Mouse (Mus musculus): ENCODE measurements around the gene Kcnip1. TPM values are rescaled to one million over a fixed set of nuclear protein-coding genes. Genes with fewer than 3 reads are reported as not detected.
A peak's percentile ranks its signal among the peaks of the same experiment; 100 is the strongest.

Kcnip1 gene
- polyA plus RNA-seq, 1 experiment from 2014 or later, result 0.27 TPM

DNA sequence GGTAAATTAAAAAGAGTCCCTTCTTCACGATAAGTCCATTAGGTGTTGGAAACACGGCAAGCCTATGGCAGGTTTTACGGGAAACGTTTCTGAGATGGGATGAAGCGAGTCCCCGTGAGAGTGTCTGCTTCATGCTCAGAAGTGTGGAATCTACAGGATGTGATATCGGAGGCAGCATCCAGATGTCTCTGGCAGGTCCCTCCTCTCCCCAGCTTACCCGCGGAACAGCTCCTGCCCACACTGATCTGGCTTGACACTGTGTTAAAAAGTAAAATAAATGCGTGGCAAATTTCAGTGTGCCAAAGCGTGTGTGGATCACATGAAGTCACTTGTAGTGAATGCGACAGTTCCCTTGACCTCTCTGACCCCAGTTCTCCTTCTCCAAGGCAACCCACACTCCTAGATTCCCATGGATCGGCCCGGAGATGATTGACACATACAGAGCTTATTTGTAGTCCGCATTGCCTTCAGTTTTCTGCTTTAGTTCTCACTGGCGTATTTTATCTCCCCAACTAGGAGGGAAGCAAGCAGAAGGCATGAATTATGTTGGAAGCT, 231.7 kb downstream of the Kcnip1 start:
- Histone ChIP-seq H3K9ac (replicated peaks; ENCODE audit: low read depth) (no peak overlapping the region), H3K9me3 (ENCODE audit: low read length) (no peaks in the 10 kb centered on the region), H3K4me2 (replicated peaks; ENCODE audit: low read depth, low read length) (no peak overlapping the region), H3K4me3 (ENCODE audit: low read depth, low read length) (no peak overlapping the region), H3K27me3 (replicated peaks; ENCODE audit: insufficient read depth, low read length) (no peaks in the 10 kb centered on the region), H3K4me1 (ENCODE audit: insufficient read depth, low read depth, low read length) (no peaks in the 10 kb centered on the region), H3K27ac (ENCODE audit: low read length) (no peak overlapping the region), H3K36me3 (ENCODE audit: insufficient read depth, low read length) (no peaks in the 10 kb centered on the region)
- TF ChIP-seq EP300 (IDR thresholded peaks at IDR 0.05), result no peak
- ATAC-seq (no peak), DNase-seq (ENCODE audit: low spot score) (no peak)
- 78% methylated on average over 16 of the region's 16 CpGs for WGBS

DNA sequence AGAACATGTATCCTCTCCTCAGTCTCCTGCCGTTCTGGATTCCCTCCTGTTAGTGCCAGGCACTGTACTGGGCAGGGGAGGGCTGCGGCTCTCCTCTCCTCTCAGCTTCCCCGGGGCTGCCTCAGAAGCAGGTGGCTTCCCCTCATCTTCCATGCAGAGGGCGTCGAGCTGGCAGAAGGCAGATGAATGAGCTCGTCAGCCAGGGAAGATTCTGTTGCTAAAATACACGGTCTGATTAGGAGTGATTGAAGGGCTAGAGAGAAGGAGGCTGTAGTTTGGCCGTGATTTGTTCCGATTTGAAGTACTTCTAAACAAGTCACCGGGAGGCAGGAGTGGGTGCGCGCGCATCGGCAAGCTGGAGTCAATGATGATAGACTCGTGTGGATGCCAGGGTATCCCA, 236.3 kb downstream of the Kcnip1 start:
- 35% methylated on average over 15 of the region's 15 CpGs for WGBS
- no peak overlapping the region for H3K9ac ChIP-seq (replicated peaks; ENCODE audit: low read depth)
- no peak overlapping the region for H3K27ac ChIP-seq (ENCODE audit: low read length)
- no peaks in the 10 kb centered on the region for H3K9me3 ChIP-seq (ENCODE audit: low read length)
- ATAC-seq (no peak), DNase-seq (ENCODE audit: low spot score) (no peak)
- H3K4me2 ChIP-seq (replicated peaks; ENCODE audit: low read depth, low read length), result no peak overlapping the region
- no peaks in the 10 kb centered on the region for H3K36me3 ChIP-seq (ENCODE audit: insufficient read depth, low read length)
- H3K4me3 ChIP-seq (ENCODE audit: low read depth, low read length), result no peak overlapping the region
- no peaks in the 10 kb centered on the region for H3K4me1 ChIP-seq (ENCODE audit: insufficient read depth, low read depth, low read length)
- no peaks in the 10 kb centered on the region for H3K27me3 ChIP-seq (replicated peaks; ENCODE audit: insufficient read depth, low read length)
- TF ChIP-seq EP300 (IDR thresholded peaks at IDR 0.05) (no peak), CTCF (IDR thresholded peaks at IDR 0.05) (no peak)

DNA sequence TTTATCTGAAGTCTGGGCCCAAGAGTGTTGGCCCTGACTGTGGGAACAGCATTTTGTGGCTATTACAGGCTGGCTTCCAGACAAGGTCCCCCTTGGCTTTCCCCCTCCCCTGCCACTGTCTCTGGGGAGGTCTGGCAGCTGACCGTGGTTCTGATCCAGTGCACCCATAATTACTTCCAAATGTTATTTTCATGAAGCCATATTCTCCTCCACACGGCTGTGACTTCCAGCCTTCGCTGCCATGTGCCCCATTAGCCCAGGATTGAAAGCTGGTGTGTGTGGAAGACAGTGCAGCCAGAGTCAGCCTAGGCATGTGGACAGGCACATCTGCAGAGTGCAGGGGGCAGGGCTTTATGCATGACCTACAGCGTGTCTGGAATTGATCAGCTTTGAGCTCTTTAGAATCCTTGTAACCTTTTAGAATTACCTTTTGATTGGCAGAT, 240.5 kb downstream of the Kcnip1 start:
- H3K4me2 ChIP-seq (replicated peaks; ENCODE audit: low read depth, low read length), result no peak overlapping the region
- H3K9ac ChIP-seq (replicated peaks; ENCODE audit: low read depth), result no peak overlapping the region
- H3K36me3 ChIP-seq (ENCODE audit: insufficient read depth, low read length), result no peaks in the 10 kb centered on the region
- no peak for ATAC-seq
- no peaks in the 10 kb centered on the region for H3K9me3 ChIP-seq (ENCODE audit: low read length)
- no peak for TF ChIP-seq EP300 (IDR thresholded peaks at IDR 0.05)
- TF ChIP-seq CTCF (IDR thresholded peaks at IDR 0.05), result no peak
- H3K27ac ChIP-seq (ENCODE audit: low read length), result no peak overlapping the region
- no peaks in the 10 kb centered on the region for H3K4me1 ChIP-seq (ENCODE audit: insufficient read depth, low read depth, low read length)
- no peaks in the 10 kb centered on the region for H3K27me3 ChIP-seq (replicated peaks; ENCODE audit: insufficient read depth, low read length)
- 49% methylated on average over 4 of the region's 4 CpGs for WGBS
- no peak overlapping the region for H3K4me3 ChIP-seq (ENCODE audit: low read depth, low read length)
- DNase-seq (ENCODE audit: low spot score), result no peak

DNA sequence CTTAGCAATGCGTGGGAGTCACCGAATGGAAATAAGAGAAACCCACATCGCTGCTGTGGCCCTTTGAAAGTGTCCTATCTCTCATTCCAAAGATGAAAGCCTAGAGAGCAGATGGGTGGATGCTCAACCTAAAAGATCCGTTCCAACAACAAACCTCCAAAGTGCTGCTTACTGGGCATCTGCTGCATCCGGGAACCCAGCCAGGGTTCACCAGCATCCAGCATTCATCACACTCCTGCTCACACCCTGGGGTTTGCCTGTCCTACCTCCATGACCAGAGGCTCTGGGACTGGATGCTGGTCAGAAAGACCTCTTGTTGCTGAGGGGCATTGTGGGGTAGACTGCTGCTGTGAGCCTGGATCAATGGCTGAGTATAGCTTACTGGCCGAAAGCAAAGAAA, 241.4 kb downstream of the Kcnip1 start:
- Histone ChIP-seq H3K4me2 (replicated peaks; ENCODE audit: low read depth, low read length) (no peak overlapping the region), H3K4me3 (ENCODE audit: low read depth, low read length) (no peak overlapping the region), H3K36me3 (ENCODE audit: insufficient read depth, low read length) (no peaks in the 10 kb centered on the region), H3K27ac (ENCODE audit: low read length) (no peak overlapping the region), H3K9ac (replicated peaks; ENCODE audit: low read depth) (no peak overlapping the region), H3K27me3 (replicated peaks; ENCODE audit: insufficient read depth, low read length) (no peaks in the 10 kb centered on the region), H3K4me1 (ENCODE audit: insufficient read depth, low read depth, low read length) (no peaks in the 10 kb centered on the region), H3K9me3 (ENCODE audit: low read length) (no peaks in the 10 kb centered on the region)
- ATAC-seq (no peak), DNase-seq (ENCODE audit: low spot score) (no peak)
- TF ChIP-seq EP300 (IDR thresholded peaks at IDR 0.05) (no peak), CTCF (IDR thresholded peaks at IDR 0.05) (no peak)
- WGBS, result 83% methylated on average over 6 of the region's 6 CpGs

DNA sequence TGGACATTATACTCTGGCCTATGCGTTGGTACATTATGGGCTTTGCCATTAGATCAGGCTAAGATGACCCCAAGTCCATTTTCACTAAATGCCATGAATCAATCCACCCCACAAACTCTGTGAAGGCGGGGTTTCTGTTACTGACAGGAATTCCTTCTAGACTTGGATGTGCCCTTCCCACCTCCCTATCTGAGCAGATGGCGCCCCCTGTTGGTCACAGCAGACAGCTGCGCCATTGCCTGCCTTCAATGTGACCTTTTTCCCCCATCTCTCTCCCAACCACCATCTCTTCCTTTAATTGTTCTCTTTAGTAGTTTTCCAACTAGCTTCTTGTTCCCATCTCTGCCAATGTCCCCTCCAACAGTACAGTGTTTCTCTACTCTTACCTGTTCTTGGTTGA, 243.0 kb downstream of the Kcnip1 start:
- Histone ChIP-seq H3K4me3 (ENCODE audit: low read depth, low read length) (no peak overlapping the region), H3K9me3 (ENCODE audit: low read length) (no peaks in the 10 kb centered on the region), H3K27me3 (replicated peaks; ENCODE audit: insufficient read depth, low read length) (no peaks in the 10 kb centered on the region), H3K36me3 (ENCODE audit: insufficient read depth, low read length) (no peaks in the 10 kb centered on the region), H3K9ac (replicated peaks; ENCODE audit: low read depth) (no peak overlapping the region), H3K4me2 (replicated peaks; ENCODE audit: low read depth, low read length) (no peak overlapping the region), H3K4me1 (ENCODE audit: insufficient read depth, low read depth, low read length) (no peaks in the 10 kb centered on the region), H3K27ac (ENCODE audit: low read length) (no peak overlapping the region)
- ATAC-seq (no peak), DNase-seq (ENCODE audit: low spot score) (peak; percentile 8)
- 86% methylated on average over 4 of the region's 4 CpGs for WGBS
- TF ChIP-seq CTCF (IDR thresholded peaks at IDR 0.05) (peak; percentile 63), EP300 (IDR thresholded peaks at IDR 0.05) (no peak)

DNA sequence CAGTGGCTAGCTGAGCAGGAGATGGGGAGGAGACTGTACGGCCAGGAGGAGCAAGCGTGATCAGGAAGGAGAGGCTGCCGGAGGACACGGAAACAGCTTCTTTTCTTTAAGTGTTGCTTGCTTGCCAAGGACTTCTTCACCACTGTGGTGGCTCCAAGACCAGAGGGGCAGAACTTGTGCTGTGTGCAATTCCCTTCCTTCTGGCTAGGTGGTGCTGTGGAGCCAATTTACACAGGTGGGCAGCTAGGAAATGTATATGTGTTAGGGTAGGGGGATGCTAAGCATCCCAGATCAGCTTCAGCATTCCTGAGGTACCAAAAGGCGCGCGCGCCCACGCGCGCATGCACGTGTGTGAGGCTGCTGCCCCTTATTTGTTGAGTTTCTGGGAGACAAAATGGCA, 243.5 kb downstream of the Kcnip1 start:
- TF ChIP-seq EP300 (IDR thresholded peaks at IDR 0.05) (no peak), CTCF (IDR thresholded peaks at IDR 0.05) (peak; percentile 47)
- H3K4me3 ChIP-seq (ENCODE audit: low read depth, low read length), result no peak overlapping the region
- H3K27ac ChIP-seq (ENCODE audit: low read length), result no peak overlapping the region
- H3K9ac ChIP-seq (replicated peaks; ENCODE audit: low read depth), result no peak overlapping the region
- DNase-seq (ENCODE audit: low spot score), result no peak
- no peak overlapping the region for H3K4me2 ChIP-seq (replicated peaks; ENCODE audit: low read depth, low read length)
- H3K4me1 ChIP-seq (ENCODE audit: insufficient read depth, low read depth, low read length), result no peaks in the 10 kb centered on the region
- no peak for ATAC-seq
- H3K27me3 ChIP-seq (replicated peaks; ENCODE audit: insufficient read depth, low read length), result no peaks in the 10 kb centered on the region
- no peaks in the 10 kb centered on the region for H3K36me3 ChIP-seq (ENCODE audit: insufficient read depth, low read length)
- no peaks in the 10 kb centered on the region for H3K9me3 ChIP-seq (ENCODE audit: low read length)
- 92% methylated on average over 12 of the region's 12 CpGs for WGBS

DNA sequence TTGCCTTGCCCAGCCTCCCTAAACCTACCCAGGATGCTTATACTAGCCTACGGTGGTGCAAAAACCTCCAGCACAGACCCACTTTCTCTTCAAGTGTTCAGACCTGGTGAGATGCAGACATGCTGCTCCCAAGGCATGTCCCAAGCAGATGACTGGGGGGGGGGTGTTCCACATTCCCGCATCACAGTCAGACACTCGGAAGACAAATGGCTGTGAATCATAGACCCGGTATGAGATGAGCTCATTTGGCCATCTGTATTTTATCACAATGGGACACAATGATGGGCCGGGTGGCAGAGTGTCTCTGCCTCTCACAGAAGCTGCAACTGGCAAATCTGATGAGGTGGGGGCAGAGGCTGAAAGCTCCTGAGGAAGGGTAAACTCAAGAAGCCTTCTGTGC, 244.2 kb downstream of the Kcnip1 start:
- Histone ChIP-seq H3K27me3 (replicated peaks; ENCODE audit: insufficient read depth, low read length) (no peaks in the 10 kb centered on the region), H3K4me2 (replicated peaks; ENCODE audit: low read depth, low read length) (no peak overlapping the region), H3K9me3 (ENCODE audit: low read length) (no peaks in the 10 kb centered on the region), H3K4me3 (ENCODE audit: low read depth, low read length) (no peak overlapping the region), H3K4me1 (ENCODE audit: insufficient read depth, low read depth, low read length) (peaks cover 4% of the 10 kb centered on the region; the same call in 1 of the 2 replicates), H3K36me3 (ENCODE audit: insufficient read depth, low read length) (no peaks in the 10 kb centered on the region), H3K9ac (replicated peaks; ENCODE audit: low read depth) (no peak overlapping the region), H3K27ac (ENCODE audit: low read length) (no peak overlapping the region)
- TF ChIP-seq CTCF (IDR thresholded peaks at IDR 0.05) (no peak), EP300 (IDR thresholded peaks at IDR 0.05) (no peak)
- no peak for DNase-seq (ENCODE audit: low spot score)
- WGBS, result 58% methylated on average over 5 of the region's 5 CpGs
- no peak for ATAC-seq

Measured in lung, postnatal 0 days (tissue).